Mouse (Mus musculus): Measurements from ENCODE around the gene Rrp7a.

DNA sequence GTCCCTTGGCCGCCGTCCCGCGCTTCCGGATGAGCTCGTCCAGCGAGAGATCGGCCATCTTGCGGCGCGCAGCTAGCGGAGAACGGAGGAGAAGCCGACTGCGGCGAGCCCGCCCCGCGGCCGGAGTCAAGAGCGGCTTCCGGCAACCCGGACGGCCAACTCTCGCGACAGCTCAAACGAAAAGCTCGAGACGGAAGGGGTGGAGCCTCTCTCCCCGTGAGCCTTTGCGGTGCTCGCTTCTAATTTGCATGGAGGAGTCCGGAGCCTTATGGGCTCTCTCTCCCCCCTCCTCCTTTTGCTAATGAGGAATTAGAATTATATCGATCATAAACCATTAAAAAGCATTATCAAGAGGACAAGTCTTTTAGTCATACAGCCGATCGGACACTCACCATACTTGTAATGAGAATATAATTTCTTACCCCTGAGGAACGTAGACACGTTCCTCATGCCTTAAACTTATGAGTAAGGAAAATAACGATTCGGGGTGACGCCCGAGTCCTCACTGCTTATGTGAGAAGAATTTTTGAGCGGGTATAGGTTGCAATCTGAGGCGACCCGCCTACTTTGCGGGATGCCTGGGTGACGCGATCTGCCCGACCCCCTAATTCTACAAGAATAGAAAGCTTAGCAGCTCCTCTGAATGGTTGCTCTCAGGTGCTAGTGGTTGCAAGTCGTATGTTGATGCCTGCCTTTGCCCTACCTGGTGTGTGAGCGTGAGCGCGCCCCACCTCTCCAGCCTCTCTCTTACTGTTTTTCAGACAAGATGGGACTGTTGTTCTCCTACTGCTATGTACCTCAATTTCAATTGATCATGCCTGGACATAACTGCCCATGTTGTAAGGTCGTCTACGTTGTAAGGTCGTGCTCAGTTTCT is 26.8 kb upstream of the Rrp7a start, which contains the start of gene Poldip3:
- TF ChIP-seq CTCF (conservative IDR thresholded peaks at IDR 0.05; ENCODE audit: low read length) = no peak
- no peak for TF ChIP-seq POU5F1 (IDR thresholded peaks at IDR 0.05; ENCODE audit: borderline replicate concordance, low read length)
- TF ChIP-seq NANOG (IDR thresholded peaks at IDR 0.05; ENCODE audit: borderline replicate concordance, low read length) = no peak

All from E14TG2a.4 (cell line).